Mouse (Mus musculus) T-helper 2 cell (primary cell): Measurements from ENCODE around the gene Tlr8.
"Not testable (repeated sequence)": the region's sequence is repeated elsewhere in the genome, so short reads cannot be mapped to it uniquely, and the experiment has no call there.

ENCODE experiments used
- in situ Hi-C: fragments of 300-600 bp; cut with MboI, MseI; formaldehyde crosslinking; loops from one replicate; pipeline ENCODE4 v1.15.1; 2025; ENCODE audit warnings: high pct_unique_total_duplicates

Gene Tlr8

DNA sequence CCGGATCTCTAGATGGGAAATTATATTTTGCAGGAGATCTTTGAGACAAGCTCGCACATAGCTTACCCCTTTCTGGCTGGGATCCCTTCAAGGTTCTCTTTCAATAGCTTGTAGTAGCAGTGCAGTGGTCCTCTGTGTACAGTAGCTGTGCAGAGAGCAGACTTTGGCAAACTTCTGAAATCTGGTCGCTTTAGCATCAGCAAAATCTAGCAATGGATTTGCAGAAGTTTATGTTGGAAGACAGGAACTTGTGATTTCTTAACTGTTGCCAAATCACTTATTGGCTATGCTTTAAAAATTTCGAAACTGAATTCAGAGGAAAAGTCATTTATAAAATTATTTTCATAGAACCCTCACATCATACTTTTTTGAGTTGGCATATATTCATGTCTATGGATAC, at the start of gene Tlr8:
Gene Tlr8 (minus strand): TSS at position 244 of the 400 bp plus-strand sequence.
- in situ Hi-C loops: no loop called here

GRCm38 (mm10) chrX:167302061-167302460, 37.9 kb upstream of the Tlr8 start:
- in situ Hi-C loops: not testable (repeated sequence)

DNA sequence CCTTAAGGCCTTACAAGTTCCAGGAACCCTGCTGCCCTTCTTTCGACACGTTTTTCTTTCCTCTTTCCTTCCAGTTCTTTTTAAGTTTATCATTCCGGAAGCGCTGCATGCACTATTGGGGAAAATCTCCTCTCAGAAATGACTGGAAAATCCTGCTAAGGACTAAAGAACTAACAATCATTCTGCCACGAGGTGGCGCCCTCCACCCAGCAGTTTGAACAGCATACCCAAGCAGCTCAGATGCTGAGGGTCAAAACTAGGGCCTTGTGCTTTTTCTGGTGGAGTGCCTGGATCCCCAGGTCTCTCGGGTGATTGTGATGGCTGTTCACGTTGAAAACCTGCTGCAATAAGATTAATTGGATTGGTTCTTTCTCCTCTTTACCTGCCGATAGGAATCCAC, 12.8 kb upstream of the Tlr8 start:
- in situ Hi-C loops: loop anchor here (5.0 to 25.0 kb wide), 2 partner anchors 85 to 535 kb away; no protein-coding TSS in a partner anchor

DNA sequence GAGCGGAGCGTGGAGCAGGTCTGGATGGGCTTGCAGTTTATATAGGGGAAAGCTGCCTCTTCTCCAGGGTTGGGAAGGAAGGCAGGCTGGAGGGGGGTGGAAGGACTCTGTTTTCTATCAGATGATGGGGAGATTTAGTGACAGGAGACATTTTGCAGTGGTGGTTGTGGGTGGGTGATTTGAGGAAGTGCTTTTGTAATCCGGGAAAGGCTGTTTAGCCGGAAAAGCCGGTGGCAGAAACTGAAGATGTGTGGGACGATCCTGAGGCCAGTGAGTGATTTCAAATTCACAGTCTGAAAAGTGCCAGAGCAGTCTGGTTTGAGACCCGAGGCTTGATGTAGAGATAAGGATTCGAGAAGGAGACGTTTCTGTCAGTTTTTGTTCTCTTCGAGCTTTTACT, 12.4 kb upstream of the Tlr8 start:
- in situ Hi-C loops: loop anchor here (5.0 to 25.0 kb wide), 2 partner anchors 86 to 536 kb away; no protein-coding TSS in a partner anchor

DNA sequence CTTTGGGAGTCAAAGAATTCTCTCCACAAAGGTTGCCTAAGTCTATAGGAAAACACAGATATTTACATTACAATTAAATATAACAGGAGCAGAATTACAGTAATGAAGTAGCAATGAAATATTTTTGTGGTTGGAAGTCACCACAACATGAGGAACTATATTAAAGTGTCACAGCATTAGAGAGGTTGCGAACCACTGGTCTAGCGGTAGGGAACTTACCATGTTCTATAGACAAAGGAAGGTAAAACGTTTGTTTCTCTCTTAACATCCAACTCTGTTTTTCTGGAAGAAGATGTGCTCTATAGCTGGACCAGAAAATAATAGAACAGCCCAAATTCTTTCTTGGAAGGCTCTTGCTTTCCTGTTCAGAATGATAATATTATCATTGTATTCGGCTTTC, 599 bp downstream of the Tlr8 start:
- in situ Hi-C loops: no loop called here

GRCm38 (mm10) chrX:167241736-167242135, 22.4 kb downstream of the Tlr8 start:
- in situ Hi-C loops: loop anchor here (25.0 kb wide), 1 partner anchor 429 kb away; no protein-coding TSS in a partner anchor

GRCm38 (mm10) chrX:167239293-167239921, 24.7 kb downstream of the Tlr8 start:
- in situ Hi-C loops: loop anchor here (10.0 to 25.0 kb wide), 2 partner anchors 427 to 1075 kb away; no protein-coding TSS in a partner anchor

GRCm38 (mm10) chrX:167233104-167233687, 30.9 kb downstream of the Tlr8 start:
- in situ Hi-C loops: loop anchor here (5.0 to 25.0 kb wide), 3 partner anchors 421 to 1068 kb away; no protein-coding TSS in a partner anchor

DNA sequence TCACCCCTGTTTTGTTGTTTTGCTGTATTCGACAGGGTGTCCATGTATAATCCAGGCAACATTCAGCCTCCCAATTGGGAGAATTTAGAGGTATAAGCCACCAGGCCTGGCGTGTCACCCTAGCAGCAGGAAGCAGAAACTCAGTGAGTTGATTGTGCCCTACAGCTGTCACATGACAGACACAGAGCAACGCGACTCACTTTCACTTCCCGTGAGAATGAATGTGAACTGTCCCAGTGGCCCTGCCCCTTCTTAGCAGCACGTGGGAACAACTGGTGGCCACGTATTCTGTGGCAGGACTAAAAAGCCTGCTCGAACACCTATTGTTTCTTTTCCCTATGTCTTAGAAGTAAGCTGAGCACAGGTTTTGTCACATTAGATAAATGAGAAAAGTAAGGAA, 33.0 kb downstream of the Tlr8 start:
- in situ Hi-C loops: loop anchor here (5.0 to 25.0 kb wide), 3 partner anchors 419 to 1066 kb away; no protein-coding TSS in a partner anchor

DNA sequence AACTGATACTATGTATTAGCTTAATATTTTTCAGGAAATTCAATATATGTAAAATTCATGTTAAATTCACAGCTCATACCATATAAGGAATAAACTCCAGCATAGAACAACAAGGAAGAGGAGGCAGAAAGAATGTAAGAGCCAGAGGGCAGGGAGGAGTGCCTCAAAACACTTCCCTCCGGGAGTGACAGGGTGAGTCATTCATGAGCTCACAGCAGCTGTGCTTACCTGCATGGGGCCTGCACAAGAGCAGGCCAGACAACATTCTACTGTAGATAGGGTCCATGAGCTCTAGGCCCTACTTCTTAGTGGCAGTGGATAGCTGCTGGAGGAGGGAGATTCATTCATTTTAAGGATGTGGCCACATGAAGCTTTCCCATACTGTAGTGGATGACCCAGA, 34.3 kb downstream of the Tlr8 start:
- in situ Hi-C loops: loop anchor here (5.0 to 25.0 kb wide), 3 partner anchors 418 to 1065 kb away; no protein-coding TSS in a partner anchor

DNA sequence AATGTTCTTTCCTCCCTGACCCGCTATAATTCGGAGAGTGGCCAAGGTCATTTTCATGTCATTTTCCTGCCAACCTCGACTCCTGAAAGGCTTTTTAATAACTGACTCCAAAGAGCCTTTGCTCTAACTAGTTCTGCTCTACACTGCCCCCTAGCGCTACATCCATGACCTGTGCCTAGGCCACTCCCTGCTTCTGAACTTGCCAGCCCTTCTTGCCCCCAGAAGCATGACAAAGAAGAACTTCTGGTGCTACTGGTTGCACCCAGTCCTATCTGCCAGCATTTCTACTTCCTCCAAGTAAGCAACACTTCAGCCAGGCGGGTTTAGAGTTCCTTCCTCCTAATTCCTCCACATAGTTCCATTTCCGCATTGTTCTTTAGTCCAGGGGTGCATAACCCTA, 34.9 kb downstream of the Tlr8 start:
- in situ Hi-C loops: loop anchor here (25.0 kb wide), 1 partner anchor 417 kb away; no protein-coding TSS in a partner anchor

- in situ Hi-C loops: loop anchor here (25.0 kb wide), 1 partner anchor 415 kb away; no protein-coding TSS in a partner anchor
Observed at GRCm38 (mm10) chrX:167227756-167228155, 36.4 kb downstream of the Tlr8 start.

DNA sequence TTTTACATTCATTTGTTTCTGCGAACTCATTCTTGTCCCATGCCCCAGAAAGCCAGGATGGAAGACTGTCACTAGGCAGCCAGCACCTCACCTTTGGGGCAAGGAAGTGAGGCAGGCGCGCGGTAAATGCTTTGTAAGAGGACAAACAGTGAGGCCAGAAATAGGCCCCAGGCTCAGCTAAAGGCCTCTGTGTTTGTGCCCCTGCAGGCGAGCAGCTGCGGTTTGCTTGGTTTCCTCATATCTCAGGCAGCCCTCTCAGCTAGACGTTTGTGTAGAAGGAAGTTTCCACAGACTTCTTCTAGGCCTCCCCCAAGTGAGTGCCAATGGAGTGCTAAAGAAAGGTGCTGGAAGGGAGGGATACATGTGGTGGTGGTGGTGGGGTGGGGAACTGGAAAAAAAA, 37.0 kb downstream of the Tlr8 start:
- in situ Hi-C loops: loop anchor here (25.0 kb wide), 1 partner anchor 415 kb away; no protein-coding TSS in a partner anchor

DNA sequence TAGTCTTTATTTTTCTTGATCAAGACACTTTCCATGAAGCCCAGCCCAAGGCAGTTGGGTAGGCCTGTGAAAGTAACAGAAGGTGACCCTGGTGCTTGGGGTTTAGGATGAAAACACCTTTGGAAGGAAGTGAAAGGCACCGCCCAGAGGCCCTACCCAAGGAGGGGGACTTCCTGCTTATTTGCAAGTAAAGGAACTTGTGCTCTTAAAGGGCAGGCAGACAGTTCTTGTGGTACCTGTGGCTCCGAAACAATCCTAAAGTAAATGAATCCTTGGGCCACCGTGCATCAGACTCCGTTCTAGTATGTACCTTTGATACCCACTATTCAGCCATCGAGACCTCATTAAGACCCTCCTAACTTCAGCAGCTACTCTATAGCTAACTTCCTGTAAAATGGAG, 37.6 kb downstream of the Tlr8 start:
- in situ Hi-C loops: loop anchor here (25.0 kb wide), 1 partner anchor 414 kb away; no protein-coding TSS in a partner anchor

- in situ Hi-C loops: no loop called here
Observed at GRCm38 (mm10) chrX:167212707-167213106, 51.4 kb downstream of the Tlr8 start.

DNA sequence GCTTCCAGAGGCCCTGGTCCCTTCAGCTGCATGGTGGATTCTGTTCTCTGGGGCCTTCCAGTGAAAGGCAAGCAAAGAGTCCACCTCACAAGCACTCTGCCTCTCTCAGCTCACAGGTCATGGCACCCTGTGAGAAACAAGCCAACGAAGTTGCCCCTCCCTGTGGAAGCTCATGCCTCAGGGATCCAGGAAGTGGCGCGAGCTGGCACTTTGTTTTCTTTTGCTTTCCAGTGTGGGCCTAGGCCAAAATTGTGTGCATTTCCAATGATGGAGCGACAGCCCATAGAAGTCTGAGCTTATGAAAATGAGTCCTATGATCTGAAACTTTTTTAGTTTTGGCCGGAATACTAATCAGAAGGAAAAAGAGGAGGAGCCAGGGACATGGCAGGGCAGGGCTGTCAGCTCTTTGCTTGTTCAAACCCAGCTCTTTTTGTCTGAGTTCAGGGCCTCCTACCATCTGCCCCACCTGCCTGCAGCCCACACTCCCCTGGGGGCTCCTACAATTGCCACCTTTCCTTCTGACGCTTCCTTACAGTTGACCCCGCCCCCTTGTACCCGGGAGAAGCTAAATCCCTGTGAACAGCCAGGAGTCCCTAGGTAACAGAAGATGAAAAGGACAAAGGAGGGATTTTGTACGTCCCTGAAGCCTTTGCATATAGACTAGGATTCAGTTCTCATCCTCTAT, 52.1 kb downstream of the Tlr8 start:
- in situ Hi-C loops: no loop called here

DNA sequence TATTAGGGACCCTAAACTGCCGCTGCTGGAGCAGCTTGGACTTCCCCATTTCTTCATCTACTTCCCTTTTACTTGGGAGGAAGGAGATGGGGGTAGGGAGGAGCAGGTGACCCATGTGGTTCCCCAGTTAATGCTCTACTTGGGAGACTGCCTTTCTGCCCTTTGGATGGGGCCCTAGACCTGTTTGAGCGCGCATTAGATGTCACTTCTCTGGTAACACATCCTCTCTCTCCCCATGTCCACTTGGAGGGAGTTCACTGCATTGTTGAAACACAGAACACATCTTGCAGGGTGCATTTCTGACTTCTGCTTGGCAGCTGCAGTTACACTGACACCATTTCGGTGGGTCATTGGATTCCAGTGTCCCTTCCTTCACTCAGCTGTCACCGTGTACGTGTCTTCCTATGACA, 53.8 kb downstream of the Tlr8 start:
- in situ Hi-C loops: no loop called here

- in situ Hi-C loops: no loop called here
Observed at GRCm38 (mm10) chrX:167209828-167210227, 54.3 kb downstream of the Tlr8 start.

DNA sequence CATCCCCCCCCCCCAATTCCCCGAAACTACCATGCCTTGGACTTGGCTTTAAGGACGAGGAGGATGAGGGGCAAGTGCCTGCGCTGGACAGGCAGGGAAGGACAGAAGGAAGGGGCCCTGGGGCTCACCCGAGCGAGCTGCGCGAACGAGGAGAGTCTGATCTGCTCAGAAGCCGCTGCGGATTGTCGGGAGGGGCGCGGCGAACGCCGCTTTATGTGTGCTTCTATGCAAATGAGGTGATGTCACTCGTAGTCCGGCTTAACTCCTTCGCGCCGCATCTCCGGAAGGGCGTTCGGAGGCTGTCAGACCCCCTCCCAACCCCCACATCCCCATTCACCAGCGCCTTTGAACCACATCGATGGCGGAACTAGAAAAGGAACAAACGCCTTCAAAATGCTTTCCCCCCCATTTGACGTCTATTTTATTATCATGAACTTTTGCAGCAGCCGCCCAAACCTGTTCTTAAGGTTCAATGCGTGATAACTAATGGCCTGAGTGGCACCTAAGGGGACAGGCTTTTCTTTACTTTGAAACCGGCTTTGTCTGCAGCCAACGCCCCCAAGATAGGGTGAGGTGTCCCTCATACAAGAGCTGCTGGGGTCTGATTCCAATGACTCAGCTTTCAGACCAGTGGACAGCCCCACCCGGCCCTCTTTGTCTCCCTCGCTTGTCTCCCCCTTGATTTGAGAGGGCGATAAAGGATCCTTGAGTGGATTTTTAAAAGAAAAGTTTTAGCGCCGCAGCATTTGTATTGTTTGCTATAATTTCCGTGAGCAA, 55.0 kb downstream of the Tlr8 start, which contains the start of gene Tmsb4x:
Gene Tmsb4x (minus strand): TSS at position 338 of the 777 bp plus-strand sequence.
- in situ Hi-C loops: no loop called here

DNA sequence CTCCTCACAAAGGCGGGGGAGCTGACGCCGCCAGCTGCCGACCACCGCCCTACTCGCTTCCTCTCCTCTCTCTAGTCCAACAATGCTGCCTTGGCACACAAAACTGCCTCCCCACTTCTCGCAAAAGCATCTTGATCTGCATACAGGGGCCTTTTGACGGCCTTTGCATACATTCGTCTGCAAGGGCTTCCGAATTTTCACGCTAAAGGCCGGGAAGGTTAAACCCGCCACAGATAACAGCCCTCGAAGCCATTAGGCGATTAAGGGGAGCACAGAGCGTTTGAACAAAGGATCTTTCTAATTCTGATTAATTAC, 55.7 kb downstream of the Tlr8 start:
- in situ Hi-C loops: no loop called here

- in situ Hi-C loops: no loop called here
Observed at GRCm38 (mm10) chrX:167207741-167208505, 56.2 kb downstream of the Tlr8 start.
